Mouse (Mus musculus) heart, postnatal 4 days (tissue): Measurements from ENCODE around the gene Nfkb1. TPM values are rescaled to one million over a fixed set of nuclear protein-coding genes. Genes with fewer than 3 reads are reported as not detected.

Experiments
- DNase-seq: peaks from one replicate; pipeline ENCODE4 v3.0.0; 2021
- total RNA-seq, 2 experiments: library from RNA; stranded (reverse); gene quantifications; 2 replicates each; pipeline ENCODE4 v1.2.3; 2021

Gene Nfkb1
- 10 to 100 TPM; 47.0 to 49.9 TPM for total RNA-seq

- DNase-seq, result peak; percentile 72
Observed at GRCm38 (mm10) chr3:135691191-135692131, at the start of gene Nfkb1. Gene Nfkb1 (minus strand): TSS chr3:135691547.

DNA sequence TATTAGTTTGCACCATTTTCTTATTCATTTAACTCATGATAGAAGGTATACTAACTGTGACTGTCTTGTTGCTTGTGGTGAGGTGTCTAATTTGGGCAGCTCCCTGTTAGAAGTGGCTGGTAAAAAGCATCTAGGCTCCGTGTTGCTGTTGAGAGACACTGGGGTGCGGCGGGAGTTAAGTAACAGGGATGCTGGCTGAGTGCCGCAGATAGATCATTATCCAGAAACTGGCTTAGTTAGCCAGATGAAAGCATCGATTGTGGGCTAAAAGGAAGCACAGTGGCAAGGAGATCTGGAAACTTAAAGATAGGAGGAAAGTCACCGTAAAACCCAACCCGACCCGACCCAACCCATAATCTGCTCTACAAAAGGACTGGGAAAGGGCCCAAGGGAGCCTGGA is 49.4 kb upstream of the Nfkb1 start:
- no peak for DNase-seq

DNA sequence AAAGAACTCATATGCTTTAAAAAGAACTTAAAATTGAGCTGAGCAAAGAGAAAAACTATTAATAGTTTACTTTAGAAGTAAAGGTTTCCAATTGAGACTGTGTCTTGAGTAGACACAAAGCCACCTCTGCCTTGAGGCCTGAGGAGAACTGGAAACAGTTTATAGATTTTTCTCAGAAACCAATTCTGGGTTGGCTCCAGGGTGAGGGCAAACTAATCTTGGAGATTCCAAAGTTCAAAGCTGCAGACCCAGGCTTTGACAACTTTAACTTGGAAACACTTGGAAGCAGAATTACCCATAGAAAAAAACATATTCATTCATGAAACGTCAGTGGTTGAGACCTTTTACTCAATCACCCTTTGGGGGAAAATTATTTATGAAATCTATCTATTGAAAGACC is 43.4 kb upstream of the Nfkb1 start:
- DNase-seq, result no peak

DNA sequence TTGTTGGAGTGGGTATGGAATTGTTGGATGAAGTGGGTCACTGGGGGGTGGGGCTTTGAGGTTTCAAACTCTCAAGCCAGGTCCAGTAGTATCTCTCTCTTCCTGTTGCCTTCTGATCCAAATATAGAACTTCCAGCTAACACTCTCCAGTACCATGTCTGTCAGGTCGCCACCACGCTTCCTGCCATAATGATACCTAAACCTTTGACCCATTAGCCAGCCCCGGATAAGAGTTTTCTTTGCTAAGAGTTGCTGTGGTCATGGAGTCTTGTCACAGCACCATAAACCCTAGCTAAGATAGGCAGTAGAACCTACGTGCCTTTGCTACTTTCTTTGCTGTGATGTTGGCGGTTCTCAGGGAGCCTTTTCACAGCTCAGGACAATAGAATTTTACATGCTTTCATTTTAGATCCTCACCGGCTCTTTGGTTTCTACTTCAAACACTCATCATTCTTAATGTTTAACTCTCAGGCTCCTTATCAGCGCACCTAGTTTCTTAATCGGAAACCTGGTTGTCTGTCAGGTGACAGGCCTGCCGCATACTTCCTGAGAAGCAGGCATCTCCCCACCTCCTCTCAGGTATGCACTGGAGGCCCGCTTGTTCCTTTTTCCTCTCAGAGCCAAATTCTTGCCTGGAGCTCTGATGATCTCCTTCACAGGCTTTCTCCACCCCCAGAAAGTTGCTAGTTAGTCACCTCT is 41.5 kb upstream of the Nfkb1 start:
- no peak for DNase-seq

DNA sequence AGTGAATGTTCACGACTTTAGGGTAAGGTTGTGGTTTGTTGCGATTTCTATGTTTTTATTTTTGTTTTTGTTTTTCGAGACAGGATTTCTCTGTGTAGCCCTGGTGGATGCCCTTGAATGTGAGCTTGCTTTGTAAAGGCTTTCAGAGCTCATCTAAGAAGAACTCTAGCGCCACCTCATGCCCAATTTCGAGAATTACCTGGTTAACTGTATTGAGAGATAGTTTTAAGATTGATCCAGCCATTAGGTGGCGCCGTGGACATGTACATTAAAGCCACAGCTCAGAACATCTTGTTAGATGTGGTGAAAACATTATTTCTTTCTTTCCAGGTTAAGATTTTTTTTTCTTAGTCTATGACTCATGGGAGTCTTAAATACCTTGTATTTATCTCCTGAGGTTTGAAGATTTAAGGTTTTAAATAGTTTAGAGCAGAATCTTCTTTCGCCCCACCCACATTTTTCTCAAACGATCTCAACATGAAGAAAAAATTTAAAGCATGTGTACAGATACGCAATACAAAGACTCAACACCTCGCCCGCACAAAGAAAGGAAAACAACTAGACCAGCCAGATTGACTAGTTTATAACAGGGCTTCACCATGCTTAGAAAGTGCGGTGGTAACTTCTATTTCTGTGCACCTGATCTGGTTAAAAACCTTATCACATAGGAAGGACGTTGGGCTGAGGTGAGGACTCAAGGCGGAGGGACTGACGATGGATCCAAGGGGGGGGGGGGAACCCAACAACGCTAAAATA is 40.1 kb upstream of the Nfkb1 start:
- peak; percentile 95 for DNase-seq

- DNase-seq, result no peak
Observed at GRCm38 (mm10) chr3:135730790-135731189, 39.4 kb upstream of the Nfkb1 start.

DNA sequence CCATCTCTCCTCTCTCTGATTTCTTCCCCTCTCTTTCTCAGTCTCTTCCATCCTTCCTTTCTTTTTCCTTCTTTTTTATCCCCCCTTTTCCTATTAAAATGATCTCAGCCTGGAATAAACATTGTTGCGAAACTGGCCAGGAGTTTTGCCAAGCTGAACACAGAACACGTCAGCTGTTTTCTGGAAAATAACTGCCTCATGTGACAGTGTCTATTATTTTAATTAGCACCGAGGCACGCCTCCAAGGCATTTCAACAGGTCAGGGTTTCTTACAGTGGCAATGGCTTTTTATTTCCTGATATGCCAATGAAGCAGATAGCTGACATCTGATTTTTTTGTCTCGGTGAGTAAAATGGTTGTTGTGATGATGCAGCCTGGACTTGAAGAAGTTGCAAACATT is 38.2 kb upstream of the Nfkb1 start:
- DNase-seq, result peak; percentile 40

DNA sequence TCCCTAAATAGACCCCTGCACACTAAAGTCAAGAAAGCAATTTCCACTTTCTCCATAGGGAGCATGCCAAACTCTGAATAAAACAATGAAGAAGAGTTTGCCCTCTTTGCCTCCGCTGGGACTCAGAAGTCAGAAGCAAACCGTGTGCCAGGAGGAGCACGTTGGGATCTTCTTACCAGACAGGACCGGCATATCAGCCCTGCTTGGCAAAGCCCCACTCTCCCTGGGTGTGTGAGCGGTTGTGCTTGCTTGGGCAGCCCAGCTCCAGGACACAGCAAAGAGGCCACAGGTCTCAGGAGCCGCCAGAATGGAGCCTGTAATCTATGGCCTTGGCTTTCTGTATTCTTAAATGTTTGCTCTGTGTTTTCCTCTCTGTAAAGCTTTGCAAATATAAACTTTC is 37.6 kb upstream of the Nfkb1 start:
- no peak for DNase-seq

DNA sequence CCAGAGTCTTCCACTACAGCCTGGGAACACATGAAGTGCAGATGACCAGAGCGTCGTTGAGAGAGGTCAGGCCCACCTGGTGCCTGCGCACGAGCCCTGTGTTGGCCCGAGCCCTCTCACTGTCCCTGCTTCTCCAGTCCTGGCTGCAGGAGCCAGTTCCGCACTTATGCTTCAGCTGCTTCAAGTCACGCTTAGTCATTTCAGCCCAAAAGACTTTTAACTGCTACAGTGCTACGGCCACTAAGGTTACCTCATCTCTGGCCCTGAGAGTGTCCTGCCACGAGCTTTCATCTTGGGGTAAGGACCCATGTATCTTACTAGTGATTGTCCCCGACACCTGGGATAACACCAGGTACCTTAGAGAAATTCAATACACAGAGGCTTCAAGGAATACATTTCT is 36.0 kb upstream of the Nfkb1 start:
- DNase-seq, result no peak

DNA sequence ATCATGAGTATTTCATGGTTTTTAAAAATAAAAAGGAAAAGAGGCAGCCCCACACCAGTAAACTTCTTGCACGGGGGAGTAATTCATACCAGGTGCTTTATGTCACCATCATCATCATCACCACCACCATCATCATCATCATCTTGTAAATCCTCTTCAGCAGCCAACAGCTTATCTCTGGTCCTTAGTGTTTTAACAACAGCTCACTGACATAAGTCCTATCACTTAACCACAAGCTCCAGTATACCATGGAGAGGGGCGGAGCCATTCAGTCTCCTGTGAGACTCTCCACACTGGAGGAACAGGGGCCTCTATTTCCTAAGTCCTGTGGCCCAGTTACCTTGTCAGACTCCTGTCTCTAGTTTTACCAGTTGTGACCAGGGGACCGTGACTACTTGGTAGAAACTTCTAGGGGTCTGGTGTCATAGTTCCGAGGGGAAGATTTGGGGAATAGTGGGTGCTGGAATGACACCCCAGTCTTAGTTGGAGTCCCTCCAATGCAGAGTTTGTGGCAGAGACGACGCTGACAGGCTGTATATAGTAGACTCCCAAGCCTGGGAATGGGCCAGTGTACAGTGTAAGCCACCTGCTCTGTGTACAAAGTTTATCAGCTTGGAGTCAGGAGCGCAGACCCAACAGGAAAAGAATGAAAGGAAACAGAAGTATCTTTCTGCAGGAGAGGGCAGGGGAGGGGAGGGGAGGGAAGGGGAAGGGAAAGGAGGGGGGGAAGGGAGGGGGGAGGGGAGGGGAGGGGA is 35.4 kb upstream of the Nfkb1 start:
- no peak for DNase-seq

DNA sequence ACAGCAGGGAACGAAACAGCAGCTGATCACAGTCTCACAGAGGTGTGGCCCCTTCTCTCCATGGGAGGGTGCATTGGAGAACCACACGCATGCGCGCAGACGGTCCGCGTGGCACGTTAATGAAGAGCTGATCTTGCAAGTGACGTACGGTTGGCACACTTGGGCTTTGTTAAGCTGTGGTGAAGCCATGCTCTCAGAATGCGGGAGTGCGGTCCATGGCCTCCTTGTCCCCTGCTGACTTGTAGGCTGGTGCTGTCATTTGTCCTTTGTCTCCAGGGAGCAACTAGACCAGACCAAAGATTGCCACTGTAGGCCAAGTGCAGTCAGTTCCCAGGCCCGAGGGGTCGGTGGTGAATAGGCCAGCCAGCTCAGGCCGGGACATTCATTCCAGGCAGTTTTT is 34.7 kb upstream of the Nfkb1 start:
- no peak for DNase-seq

GRCm38 (mm10) chr3:135722104-135722503 is 30.8 kb upstream of the Nfkb1 start:
- DNase-seq, result no peak

DNA sequence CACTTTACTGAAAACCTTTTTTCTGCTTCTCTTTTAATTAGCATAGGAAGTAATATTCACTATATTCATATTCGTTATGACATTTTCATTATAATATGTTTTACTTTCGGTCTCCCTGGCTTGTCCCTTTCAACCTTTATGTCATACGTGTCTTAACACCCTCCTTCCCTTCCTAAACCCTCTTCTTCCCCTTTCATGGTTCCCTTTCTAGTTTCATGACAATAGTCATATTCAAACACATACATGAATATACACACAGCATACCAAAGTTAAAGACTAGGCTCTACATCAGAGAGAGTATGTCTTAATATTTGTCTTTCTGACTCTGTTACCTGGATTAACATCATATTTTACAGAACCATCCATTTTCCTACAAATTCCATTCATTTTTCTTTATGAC is 28.6 kb upstream of the Nfkb1 start:
- DNase-seq, result no peak

- no peak for DNase-seq
Observed at GRCm38 (mm10) chr3:135719179-135719532, 27.8 kb upstream of the Nfkb1 start.

- DNase-seq, result no peak
Observed at GRCm38 (mm10) chr3:135718323-135719178, 27.2 kb upstream of the Nfkb1 start.

DNA sequence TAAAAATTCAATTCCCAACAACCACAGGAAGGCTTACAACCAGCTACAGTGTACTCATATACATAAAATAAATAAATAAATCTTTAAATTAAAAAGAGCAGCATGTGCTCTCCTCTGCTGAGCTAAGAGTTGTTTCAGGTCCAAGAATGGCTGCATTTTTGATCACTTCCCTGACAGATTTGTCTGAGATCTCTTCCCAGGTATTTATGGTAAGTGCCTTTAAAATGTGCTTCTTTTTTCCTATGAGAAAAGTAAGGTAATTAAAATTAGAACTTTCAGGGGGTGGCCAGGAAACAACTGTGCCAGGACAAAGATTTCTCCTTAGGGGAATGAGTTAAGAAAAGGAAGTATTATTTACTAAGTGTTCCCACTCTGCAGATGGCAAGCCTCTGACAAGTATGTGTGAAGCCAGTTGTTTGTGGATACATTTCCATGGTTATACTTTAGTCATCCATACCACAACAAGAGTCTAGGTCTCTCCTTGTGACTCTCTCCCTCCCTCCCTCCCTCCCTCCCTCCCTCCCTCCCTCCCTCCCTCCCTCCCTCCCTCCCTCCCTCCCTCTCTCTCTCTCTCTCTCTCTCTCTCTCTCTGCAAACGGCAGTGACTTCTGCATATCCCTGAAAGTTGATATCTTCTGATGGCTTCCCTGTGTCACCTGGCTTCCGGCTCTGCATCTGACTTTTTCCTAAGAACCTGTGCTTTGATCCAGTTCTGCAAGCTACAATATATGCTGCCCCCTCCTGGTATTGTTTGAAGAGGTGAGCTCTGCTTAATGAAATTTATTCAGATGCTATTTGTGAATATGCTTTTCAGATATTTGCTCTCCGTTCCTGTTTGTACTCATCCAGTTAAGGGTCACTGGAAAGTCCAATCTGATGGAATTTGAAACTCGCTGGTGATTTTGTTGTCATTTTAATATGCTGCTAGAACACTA is 21.9 kb upstream of the Nfkb1 start:
- DNase-seq, result peak; percentile 29

GRCm38 (mm10) chr3:135711613-135712012 is 20.3 kb upstream of the Nfkb1 start:
- no peak for DNase-seq

DNA sequence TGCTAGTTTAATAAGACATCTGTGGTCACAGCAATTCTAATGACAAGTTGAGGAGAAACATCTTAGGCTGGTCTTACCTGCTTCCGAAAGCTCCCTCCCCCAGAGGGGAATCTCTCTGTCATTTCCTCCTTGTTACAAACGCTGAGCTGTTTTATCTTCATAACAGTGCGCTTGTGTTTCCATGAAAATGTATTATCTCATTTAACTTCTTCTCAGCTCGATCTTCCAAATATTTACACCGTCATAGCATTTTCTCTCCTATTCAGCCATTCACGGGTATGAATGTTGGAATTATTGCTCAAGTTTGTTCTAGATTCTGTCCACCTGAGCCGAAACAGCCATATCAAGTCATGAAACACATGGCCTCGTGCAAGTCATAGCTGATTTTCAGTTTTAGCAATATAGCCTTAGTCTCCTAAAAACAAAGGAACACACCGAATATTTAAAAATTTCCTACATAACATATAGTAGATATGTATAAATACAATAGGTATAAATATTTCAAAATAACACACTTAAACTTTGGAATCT is 19.8 kb upstream of the Nfkb1 start:
- DNase-seq, result no peak

- DNase-seq, result no peak
Observed at GRCm38 (mm10) chr3:135703307-135703706, 12.0 kb upstream of the Nfkb1 start.

- no peak for DNase-seq
Observed at GRCm38 (mm10) chr3:135702658-135703057, 11.3 kb upstream of the Nfkb1 start.
